Mouse (Mus musculus) splenic B cell, adult 2 months (primary cell): Measurements from ENCODE around the gene Esyt2.
"Not testable (repeated sequence)": the region's sequence is repeated elsewhere in the genome, so short reads cannot be mapped to it uniquely, and the experiment has no call there.

Source experiments
- DNase-seq: peaks from one replicate; pipeline ENCODE4 v3.0.0-alpha.2; 2011; ENCODE audit warnings: low read depth, low spot score
- H3K27me3 ChIP-seq: 2 replicates; pipeline ENCODE4 v1.6.1; 2012; ENCODE audit warnings: mild to moderate bottlenecking, low read length, moderate library complexity, mixed read lengths; ENCODE audit not compliant: control insufficient read depth, poor library complexity, insufficient read depth, severe bottlenecking
- H3K36me3 ChIP-seq: 2 replicates; pipeline ENCODE4 v1.6.1; 2012; ENCODE audit warnings: mild to moderate bottlenecking, low read length, moderate library complexity, mixed read lengths; ENCODE audit not compliant: control insufficient read depth, poor library complexity, insufficient read depth, severe bottlenecking

The Esyt2 gene

GRCm38 (mm10) chr12:116270538-116270937, 10.5 kb upstream of the Esyt2 start:
- Histone ChIP-seq H3K36me3 (no peaks in the 10 kb centered on the region), H3K27me3 (no peaks in the 10 kb centered on the region)
- DNase-seq = no peak

GRCm38 (mm10) chr12:116271071-116271470, 9.9 kb upstream of the Esyt2 start:
- Histone ChIP-seq H3K36me3 (no peaks in the 10 kb centered on the region), H3K27me3 (no peaks in the 10 kb centered on the region)
- DNase-seq = no peak

DNA sequence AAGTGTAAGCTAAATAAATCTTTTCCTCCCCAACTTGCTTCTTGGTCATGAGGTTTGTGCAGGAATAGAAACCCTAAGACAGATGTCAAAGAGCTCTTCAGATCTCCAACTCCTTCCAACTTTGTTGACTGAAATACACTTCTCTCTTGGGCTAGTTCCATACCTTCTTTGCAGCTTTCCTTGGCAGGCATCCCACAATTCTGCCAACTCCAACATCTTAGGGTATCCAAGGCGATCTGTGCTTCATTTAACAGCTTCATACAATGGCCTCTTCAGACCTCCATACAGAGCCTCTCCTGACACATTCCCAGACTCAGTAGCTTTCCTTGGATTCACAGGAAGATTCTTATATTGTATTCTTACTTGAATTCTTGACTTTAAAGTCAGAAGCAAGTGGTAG, 7.3 kb upstream of the Esyt2 start:
- Histone ChIP-seq H3K27me3 (no peaks in the 10 kb centered on the region), H3K36me3 (no peaks in the 10 kb centered on the region)
- no peak for DNase-seq

GRCm38 (mm10) chr12:116275086-116275485, 5.9 kb upstream of the Esyt2 start, which contains the start of gene Gm11027:
Gene Gm11027, plus strand, starts transcription at chr12:116275386.
- DNase-seq, H3K36me3 ChIP-seq, H3K27me3 ChIP-seq: not testable (repeated sequence)

- Histone ChIP-seq H3K36me3 (no peaks in the 10 kb centered on the region), H3K27me3 (no peaks in the 10 kb centered on the region)
- no peak for DNase-seq
Measured at GRCm38 (mm10) chr12:116275631-116276030, 5.4 kb upstream of the Esyt2 start.

DNA sequence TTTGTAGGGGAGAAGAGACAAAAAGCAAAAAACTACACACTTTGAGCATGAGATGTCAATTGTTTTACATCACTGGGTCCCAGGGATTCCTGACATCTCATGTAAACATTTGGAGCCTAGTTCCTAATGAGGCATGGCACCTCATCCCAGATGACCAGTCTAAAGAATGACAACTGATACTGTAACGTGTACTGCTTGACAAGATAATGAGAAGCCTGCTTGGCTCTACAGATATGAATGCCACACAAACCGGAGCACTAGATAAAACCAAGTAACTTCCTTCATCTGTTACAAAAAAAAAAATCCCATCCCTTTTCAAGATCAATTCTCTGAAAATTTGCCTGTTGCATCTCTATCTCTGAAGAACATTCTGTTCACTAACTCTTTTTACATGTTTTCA, 4.0 kb upstream of the Esyt2 start:
- no peaks in the 10 kb centered on the region for H3K36me3 ChIP-seq
- no peaks in the 10 kb centered on the region for H3K27me3 ChIP-seq
- no peak for DNase-seq

DNA sequence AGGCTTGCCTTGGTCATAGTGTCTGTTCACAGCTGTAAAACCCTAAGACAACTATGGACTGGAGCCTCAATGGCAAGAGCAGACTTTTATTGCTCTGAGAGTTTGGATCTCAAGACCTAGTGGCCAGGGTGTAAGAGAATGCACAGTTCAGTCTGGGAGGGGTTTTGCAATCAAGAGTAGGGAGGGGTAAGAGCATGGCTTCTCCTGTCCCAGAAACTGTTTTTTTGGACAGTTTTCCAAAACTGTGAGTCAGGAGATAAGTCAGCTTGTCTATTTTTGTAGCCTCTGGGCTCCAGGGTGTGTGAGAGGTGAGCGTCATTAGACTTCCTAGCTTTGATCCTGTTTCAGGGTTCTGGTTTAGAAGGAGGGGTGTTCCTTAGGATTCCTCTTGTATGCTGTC, 2.5 kb upstream of the Esyt2 start:
- H3K36me3 ChIP-seq = no peaks in the 10 kb centered on the region
- no peaks in the 10 kb centered on the region for H3K27me3 ChIP-seq
- no peak for DNase-seq

DNA sequence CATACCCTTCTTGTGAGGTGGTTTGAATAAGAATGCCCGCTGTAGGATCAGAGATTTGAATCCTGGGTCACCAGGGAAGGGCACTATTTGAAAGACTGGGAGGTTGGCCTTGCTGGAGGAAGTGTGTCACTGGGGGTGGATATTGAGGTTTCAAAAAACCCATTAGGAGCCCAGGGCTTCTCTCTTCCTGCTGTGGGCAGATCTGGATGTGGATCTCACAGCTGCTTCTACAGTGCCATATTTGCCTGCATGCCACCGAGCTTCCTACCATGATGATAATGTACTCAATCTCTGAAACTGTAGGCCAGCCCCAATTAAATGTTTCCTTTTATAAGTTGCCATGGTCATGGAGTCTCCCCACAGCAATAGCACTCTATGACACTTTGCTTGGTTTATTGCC, 1.8 kb upstream of the Esyt2 start:
- Histone ChIP-seq H3K36me3 (no peaks in the 10 kb centered on the region), H3K27me3 (no peaks in the 10 kb centered on the region)
- DNase-seq = no peak

- no peaks in the 10 kb centered on the region for H3K27me3 ChIP-seq
- no peaks in the 10 kb centered on the region for H3K36me3 ChIP-seq
- DNase-seq = no peak
Measured at GRCm38 (mm10) chr12:116280149-116280652, 795 bp upstream of the Esyt2 start.

DNA sequence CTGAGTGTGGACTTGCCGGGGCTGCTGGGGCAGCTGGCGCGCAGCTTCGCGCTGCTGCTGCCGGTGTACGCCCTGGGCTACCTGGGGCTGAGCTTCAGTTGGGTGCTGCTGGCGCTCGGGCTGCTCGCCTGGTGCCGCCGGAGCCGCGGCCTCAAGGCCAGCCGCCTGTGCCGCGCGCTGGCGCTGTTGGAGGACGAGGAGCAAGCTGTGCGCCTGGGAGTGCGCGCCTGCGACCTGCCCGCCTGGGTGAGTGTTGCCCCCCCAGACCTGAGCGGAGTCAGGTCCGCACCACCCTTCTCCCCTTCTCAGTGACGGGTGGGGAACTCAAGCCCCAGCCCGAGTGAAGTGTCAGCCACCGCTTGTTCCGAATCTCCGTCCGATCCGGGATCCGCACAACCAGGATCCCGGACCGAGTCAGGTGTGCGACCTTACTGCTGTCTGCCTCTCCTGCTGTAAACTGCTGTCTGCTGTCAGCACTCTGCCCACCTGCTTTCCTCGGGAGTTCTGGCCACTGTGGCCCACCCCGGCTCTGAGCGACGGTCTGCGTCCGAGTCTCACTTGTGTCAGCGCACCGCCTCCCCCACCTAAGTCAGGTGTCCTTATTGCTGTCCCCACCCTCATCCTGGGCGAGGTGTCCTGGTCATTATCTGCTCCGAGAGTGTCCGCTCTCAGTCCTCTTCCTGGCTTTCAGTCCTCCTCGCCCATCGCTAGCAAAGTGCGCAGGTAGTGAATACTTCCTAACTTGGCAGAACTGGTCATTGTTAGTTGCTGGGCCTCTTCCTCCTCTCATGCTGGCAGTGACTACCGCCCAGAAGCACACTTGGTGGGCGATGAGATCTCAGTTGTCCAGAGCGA, 658 bp downstream of the Esyt2 start:
- DNase-seq = peak; percentile 37
- no peaks in the 10 kb centered on the region for H3K36me3 ChIP-seq
- H3K27me3 ChIP-seq = no peaks in the 10 kb centered on the region

DNA sequence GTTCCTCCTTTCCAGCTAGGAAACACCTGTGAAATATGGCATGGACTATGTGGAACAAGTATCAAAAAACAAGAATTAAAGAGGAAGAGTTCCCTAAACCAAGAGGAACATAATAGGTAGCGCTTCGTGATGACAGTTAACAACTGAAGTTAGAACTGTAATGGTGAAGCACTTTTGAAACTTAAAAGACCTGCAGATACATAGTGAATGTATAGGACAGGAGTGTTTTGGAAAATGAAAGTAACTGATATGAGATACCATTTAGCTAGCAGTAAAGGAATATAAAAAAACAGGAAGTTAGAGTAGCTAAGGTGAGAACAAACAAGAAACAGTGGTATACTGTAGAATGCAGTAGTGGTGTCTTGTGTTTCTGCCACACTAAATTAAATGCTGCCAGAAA, 1.9 kb downstream of the Esyt2 start:
- H3K27me3 ChIP-seq = no peaks in the 10 kb centered on the region
- H3K36me3 ChIP-seq = no peaks in the 10 kb centered on the region
- peak; percentile 46 for DNase-seq

GRCm38 (mm10) chr12:116283511-116283910, 2.5 kb downstream of the Esyt2 start:
- no peak for DNase-seq
- no peaks in the 10 kb centered on the region for H3K36me3 ChIP-seq
- no peaks in the 10 kb centered on the region for H3K27me3 ChIP-seq

DNA sequence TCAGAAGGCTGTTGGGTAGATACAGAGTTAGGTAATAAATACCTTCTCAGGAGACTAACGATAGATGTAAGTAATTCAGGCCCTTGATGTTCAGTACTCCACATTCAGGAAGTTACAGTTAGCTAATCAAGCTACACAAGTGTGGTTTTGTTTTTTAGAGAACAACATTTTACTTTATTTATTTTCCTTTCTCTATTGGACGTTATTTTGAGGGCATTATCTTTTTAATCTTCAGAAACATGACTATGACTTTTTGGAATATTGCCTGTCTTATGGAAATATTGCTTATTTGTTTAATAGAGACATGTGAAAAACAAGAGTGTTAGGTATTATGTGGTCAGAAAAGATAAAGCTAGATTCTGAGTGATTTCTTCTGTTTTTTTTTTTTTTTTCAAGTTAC, 12.2 kb downstream of the Esyt2 start:
- DNase-seq = no peak
- H3K27me3 ChIP-seq = no peaks in the 10 kb centered on the region
- no peaks in the 10 kb centered on the region for H3K36me3 ChIP-seq

GRCm38 (mm10) chr12:116293599-116294292, 12.8 kb downstream of the Esyt2 start:
- DNase-seq = no peak
- no peaks in the 10 kb centered on the region for H3K36me3 ChIP-seq
- no peaks in the 10 kb centered on the region for H3K27me3 ChIP-seq

DNA sequence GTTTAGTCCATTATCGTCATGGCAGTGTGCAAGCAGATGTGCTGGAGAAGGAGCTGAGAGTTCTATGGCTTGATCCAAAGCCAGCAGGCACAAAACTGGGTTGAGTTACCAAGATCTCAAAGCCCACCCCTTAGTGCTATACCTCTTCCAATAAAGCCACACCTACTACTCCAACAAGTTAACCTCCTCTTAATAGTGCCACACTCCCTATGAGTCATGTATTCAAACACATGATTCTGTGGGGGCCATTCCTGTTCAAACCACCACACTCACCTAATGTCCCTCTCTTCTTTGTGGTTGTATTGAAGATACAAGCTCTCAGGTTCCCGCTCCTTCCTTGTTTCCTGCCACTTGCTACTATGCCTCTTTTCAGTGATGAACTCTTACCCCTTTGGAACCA, 18.9 kb downstream of the Esyt2 start:
- no peak for DNase-seq
- Histone ChIP-seq H3K36me3 (no peaks in the 10 kb centered on the region), H3K27me3 (no peaks in the 10 kb centered on the region)
